Mouse (Mus musculus) heart, adult 2 months (tissue): Measurements from ENCODE around the gene Utp6.

Source experiments
- CTCF ChIP-seq: fragments of 200-600 bp; IDR thresholded peaks from 2 replicates; pipeline ENCODE4 v1.8.1; 2022; ENCODE audit warnings: antibody characterized with exemption, mild to moderate bottlenecking, moderate library complexity
- EP300 ChIP-seq: fragments of 200-500 bp; IDR thresholded peaks from 2 replicates; pipeline ENCODE4 v1.6.1; 2011; ENCODE audit warnings: low read depth, low read length, control low read depth; ENCODE audit not compliant: insufficient read depth

- TF ChIP-seq EP300 (no peak), CTCF (no peak)
Observed at GRCm38 (mm10) chr11:79920505-79921025, 41.6 kb downstream of the Utp6 start.
